Mouse (Mus musculus): ENCODE data around the gene Samd11. TPM values are rescaled to one million over a fixed set of nuclear protein-coding genes. Genes with fewer than 3 reads are reported as not detected.

Gene Samd11
- polyA plus RNA-seq (2014; fragmentation: Illumina TruSeq; extraction: RNeasy Lipid Tissue Mini Kit (QIAGEN cat#74804); ENCODE audit: low read depth, low replicate concordance) = not detected

DNA sequence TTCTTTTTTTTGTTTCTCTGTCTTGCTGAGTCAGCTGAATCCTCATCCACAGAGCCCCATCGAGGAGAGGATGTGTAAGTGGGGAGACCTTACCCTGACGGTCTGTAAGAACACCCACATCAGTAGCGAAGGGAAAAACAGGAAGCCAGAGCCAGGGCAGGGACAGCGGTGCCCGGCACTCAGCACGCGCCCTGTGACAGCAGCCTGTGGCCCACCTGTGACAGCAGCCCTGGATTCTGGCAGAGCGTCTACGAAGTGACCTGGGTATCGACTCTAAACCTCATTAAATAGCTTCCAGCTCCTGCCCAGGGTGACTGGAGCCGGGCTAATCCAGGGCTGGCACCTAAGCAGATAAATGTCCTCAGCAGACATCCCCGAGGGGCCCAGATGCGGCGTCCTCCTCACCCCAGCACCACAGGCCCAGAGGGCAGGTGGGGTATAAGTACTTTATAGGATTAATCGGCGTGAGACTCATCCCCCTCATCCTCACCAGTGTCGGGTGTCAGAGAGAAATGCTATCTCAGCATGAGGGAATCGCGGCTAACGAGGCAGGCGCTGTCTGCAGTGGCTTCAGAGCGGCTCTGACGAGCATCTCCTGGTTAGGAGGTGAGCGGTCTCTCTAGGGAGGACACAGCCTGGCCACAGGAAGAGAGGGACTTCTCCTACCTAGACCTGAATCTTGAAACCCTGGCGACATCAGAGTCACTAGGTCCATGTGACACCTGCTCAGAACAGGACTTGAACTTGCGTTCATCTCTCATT lies at the start of gene Samd11:
TSS of gene Samd11 (minus strand) at position 580 of the 762 bp plus-strand sequence.

DNA sequence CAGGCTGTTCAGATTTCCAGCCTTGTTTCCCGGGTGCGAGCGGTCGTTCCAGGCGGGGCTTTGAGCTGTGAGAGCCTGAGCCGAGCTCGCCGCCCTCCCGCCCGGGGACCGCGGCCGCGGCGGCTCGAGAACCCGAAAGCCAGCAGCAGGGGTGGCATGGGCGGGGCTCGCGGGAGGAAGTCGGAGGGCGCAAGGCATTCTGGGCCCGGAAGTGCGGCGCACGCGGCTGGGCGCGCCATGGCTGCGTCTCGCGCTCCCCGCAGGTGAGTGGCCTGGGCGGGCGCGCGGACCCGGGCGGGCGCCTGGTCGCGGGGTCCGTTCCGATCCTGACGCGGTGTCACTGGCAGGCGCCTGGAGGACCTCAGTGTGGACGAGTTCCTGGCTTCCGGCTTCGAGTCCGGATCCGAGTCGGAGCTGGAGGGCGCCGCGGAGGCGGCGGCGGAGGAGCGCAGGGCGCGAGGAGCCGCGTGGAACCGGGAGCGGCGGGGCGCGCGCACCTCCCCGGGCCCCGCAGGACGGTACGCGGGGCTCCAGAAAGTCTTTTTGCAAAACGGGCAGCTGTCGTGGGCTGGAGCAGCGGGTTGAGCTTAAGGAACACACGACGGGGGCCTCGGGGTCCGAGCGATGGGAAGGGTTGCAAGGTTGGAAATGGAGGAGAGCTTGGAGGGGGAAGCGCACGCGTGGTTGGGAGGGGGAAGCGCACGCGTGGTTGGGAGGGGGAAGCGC lies 19.5 kb downstream of the Samd11 start, which contains the start of gene Noc2l:
TSS of gene Noc2l (plus strand) at position 203 of the 726 bp plus-strand sequence.

DNA sequence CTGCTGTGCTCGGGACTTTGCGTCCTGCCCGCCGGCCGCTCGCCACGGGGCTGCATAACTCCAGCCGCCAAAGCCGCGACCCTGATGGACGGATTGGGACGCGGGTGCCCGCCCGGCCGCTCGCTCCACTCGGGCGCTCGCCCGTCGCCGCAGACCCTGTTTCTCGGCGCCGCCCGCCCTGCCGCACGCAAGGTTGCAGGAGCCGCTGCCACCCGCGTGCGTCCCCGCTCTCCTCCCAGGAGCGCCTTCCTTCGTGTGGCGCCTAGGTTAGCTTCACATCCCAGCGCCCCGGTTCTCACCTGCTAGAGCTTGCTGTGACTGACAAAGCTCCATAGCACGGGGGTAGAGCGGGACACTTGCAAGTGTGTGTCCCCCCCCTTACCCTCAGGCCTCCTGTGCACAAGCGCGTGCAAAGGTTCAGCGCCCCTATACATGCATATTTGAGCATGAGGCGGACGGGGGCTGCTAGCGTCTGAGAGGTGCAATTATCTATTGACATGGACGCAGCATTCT lies 20.7 kb downstream of the Samd11 start, which contains the start of gene Plekhn1:
TSS of gene Plekhn1 (minus strand) at position 157 of the 513 bp plus-strand sequence.

DNA sequence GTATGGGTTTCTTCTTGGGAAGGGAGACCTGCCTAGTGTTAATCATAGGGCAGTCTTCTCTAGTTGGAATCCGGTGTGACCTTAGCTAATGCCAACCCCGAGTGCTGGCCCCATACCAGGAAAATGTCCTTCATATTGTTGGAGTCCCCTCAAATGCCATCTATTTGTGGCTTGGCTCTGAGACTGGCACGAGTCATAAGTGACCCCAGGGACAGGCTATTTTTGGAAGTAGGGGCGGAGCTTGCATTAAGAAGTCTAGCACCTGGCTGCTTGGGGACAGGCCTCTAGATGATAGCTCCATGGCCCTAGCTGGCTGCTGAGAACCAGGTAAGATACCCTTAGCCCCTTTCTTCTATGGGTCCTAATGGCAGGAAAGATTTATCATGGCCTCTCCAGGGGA lies 39.8 kb downstream of the Samd11 start, which contains the start of gene Perm1:
TSS of gene Perm1 (plus strand) at position 220 of the 400 bp plus-strand sequence.

DNA sequence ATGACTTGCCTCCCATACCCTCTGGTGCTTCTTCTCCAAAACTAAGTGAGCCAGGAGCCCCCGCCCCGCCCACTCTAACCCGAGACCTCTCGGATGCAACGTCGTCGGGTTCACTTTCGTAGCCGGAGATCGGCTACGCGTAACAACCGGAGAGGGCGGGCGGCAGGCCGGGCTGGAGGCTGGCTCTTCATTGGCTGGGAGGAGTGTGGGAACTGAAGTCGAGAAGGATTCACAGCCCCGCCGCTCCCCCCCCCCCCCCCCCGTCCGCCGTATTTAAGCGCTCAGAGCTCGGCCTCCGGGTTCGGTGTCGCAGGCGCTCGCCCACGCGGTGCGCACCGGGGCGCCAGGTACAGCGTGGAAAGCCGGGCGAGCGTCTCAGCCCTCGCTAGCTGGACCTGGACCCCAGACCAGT lies 52.5 kb downstream of the Samd11 start, which contains the start of gene AW011738:
TSS of gene AW011738 (plus strand) at position 304 of the 412 bp plus-strand sequence.

GRCm38 (mm10) chr4:156200623-156201475 lies 54.6 kb downstream of the Samd11 start, which contains the start of gene Isg15:
Isg15 (minus strand) TSS chr4:156200818.

DNA sequence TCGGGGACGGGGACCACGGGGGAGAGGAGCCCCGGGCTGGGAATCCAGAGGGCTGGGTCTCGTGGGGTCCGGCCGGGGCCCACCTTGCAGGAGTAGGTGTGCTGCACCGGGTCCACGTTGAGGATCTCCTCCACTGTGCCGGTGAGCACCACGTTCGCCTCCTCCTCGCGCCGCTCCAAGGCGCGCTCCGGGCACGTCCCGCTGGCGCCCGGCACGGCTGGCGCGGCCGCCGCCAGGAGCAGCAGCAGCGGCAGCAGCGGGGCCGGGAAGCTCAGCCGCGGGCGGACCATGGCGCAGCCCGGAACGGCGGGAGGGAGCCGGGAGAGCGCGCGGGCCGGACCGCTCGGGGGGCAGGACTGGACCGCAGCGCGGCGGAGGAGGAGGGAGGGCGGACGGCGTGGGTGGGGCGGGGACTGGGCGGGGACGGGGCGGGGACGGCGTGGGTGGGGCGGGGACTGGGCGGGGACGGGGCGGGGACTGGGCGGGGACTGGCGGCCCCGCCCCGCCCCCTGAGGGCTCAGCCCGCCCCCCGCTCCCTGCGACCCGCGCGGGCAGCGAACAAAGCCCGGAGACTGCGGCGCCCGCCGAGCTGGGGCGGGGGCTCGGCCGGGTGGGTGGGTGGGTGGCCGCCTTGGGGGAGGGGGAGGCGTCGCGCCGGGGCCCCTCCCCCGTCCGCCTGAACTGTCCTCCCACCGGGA lies 58.2 kb downstream of the Samd11 start, which contains the start of gene Agrn:
TSS of gene Agrn (minus strand) at position 358 of the 698 bp plus-strand sequence.

Other genes starting within 250 kb of the Samd11 start
- gene Tnfrsf4, start 241.8 kb downstream of the Samd11 start, polyA plus RNA-seq (2014; fragmentation: Illumina TruSeq; extraction: RNeasy Lipid Tissue Mini Kit (QIAGEN cat#74804); ENCODE audit: low read depth, low replicate concordance) = not detected
- gene Tnfrsf18, start 229.5 kb downstream of the Samd11 start, polyA plus RNA-seq (2014; fragmentation: Illumina TruSeq; extraction: RNeasy Lipid Tissue Mini Kit (QIAGEN cat#74804); ENCODE audit: low read depth, low replicate concordance) = not detected
- gene Ttll10, start 196.2 kb downstream of the Samd11 start, polyA plus RNA-seq (2014; fragmentation: Illumina TruSeq; extraction: RNeasy Lipid Tissue Mini Kit (QIAGEN cat#74804); ENCODE audit: low read depth, low replicate concordance) = not detected
- gene 9430015G10Rik, start 145.7 kb downstream of the Samd11 start, polyA plus RNA-seq (2014; fragmentation: Illumina TruSeq; extraction: RNeasy Lipid Tissue Mini Kit (QIAGEN cat#74804); ENCODE audit: low read depth, low replicate concordance) = 1.2 TPM
- not detected for gene Rnf223, start 125.1 kb downstream of the Samd11 start, polyA plus RNA-seq (2014; fragmentation: Illumina TruSeq; extraction: RNeasy Lipid Tissue Mini Kit (QIAGEN cat#74804); ENCODE audit: low read depth, low replicate concordance)
- gene Agrn, start 58.2 kb downstream of the Samd11 start, polyA plus RNA-seq (2014; fragmentation: Illumina TruSeq; extraction: RNeasy Lipid Tissue Mini Kit (QIAGEN cat#74804); ENCODE audit: low read depth, low replicate concordance) = 6.9 TPM
- 1.6 TPM for gene Isg15, start 54.8 kb downstream of the Samd11 start, polyA plus RNA-seq (2014; fragmentation: Illumina TruSeq; extraction: RNeasy Lipid Tissue Mini Kit (QIAGEN cat#74804); ENCODE audit: low read depth, low replicate concordance)
- gene AW011738, start 52.4 kb downstream of the Samd11 start, polyA plus RNA-seq (2014; fragmentation: Illumina TruSeq; extraction: RNeasy Lipid Tissue Mini Kit (QIAGEN cat#74804); ENCODE audit: low read depth, low replicate concordance) = 1.0 TPM
- not detected for gene Perm1, start 39.8 kb downstream of the Samd11 start, polyA plus RNA-seq (2014; fragmentation: Illumina TruSeq; extraction: RNeasy Lipid Tissue Mini Kit (QIAGEN cat#74804); ENCODE audit: low read depth, low replicate concordance)
- 0.90 TPM for gene Plekhn1, start 20.8 kb downstream of the Samd11 start, polyA plus RNA-seq (2014; fragmentation: Illumina TruSeq; extraction: RNeasy Lipid Tissue Mini Kit (QIAGEN cat#74804); ENCODE audit: low read depth, low replicate concordance)
- gene Noc2l, start 19.6 kb downstream of the Samd11 start, polyA plus RNA-seq (2014; fragmentation: Illumina TruSeq; extraction: RNeasy Lipid Tissue Mini Kit (QIAGEN cat#74804); ENCODE audit: low read depth, low replicate concordance) = 4.3 TPM
- not detected for gene Vmn2r-ps159, start 75.4 kb upstream of the Samd11 start, polyA plus RNA-seq (2014; fragmentation: Illumina TruSeq; extraction: RNeasy Lipid Tissue Mini Kit (QIAGEN cat#74804); ENCODE audit: low read depth, low replicate concordance)